ENCODE assay signal across 8 mouse cellular contexts in the genomic region with DNA sequence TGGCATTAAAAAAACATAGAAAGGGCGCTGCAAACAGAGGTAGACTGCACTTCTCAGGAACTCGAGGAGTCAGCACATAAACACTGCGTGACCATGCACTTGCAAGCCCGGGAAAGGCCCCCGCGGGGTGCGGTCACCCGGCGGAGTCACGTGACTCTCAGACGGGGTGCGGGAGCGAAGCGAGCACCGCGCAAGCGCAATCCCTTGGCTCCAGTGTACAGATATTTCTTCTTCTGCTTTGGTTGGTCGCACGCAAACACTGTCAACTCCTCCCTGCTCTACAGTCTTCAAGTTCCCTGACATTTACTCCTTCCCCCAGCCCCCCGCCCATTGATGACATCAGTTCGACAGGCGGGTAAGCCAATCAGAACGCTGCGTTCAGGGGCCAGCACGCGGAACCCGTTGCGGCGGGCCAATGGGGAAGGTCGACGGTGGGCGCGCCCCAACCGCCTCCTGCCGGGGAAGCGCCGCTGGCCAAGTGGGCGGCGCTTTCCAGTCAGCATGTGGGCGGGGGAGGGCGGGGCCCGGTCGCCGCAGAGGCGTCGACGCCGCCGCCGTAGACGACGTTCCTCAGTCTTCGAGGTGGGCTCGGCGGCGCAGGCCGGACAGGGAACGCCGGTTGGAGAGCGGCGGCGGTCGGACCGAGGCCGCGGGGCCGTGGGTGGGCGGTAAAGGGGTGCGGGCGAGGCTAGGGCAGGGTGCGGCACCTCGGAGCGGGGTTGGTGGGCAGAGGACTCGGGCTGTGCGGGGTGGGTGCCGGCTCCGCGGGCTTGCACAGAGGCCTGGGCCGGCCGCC. TPM values are rescaled to one million over a fixed set of nuclear protein-coding genes. Genes with fewer than 3 reads are reported as not detected.
DNase-seq lines count a peak whose midpoint lies in the region; ATAC-seq and TF ChIP-seq lines count a peak whose summit lies in the region.

A gene (plus strand): TSS at position 537 of the 796 bp plus-strand sequence.

- peaks cover 31% of the 10 kb centered on the region for H3K36me3 ChIP-seq in embryonic facial prominence, embryonic 14.5 days (ENCODE audit: control insufficient read depth, insufficient read depth, low read length)
- H3K36me3 ChIP-seq in heart, adult 2 months (ENCODE audit: control insufficient read depth, insufficient read depth, low read length): peaks cover 31% of the 10 kb centered on the region
- H3K36me3 ChIP-seq in limb, embryonic 13.5 days: peaks cover 17% of the 10 kb centered on the region
- H3K36me3 ChIP-seq in midbrain, embryonic 16.5 days (ENCODE audit: control insufficient read depth, insufficient read depth, low read length): 0 out of 2 replicates have a peak, but pooled peaks cover 9% of the 10 kb centered on the region

- intact Hi-C loops in heart, adult 2 months (cut with DNase I): loop anchor here (1.0 to 5.0 kb wide), 2 partner anchors 33 to 92 kb away; no protein-coding TSS in a partner anchor

- no peaks in the 10 kb centered on the region for H3K27me3 ChIP-seq in embryonic facial prominence, embryonic 14.5 days (replicated peaks; ENCODE audit: control insufficient read depth, insufficient read depth, low read length)
- no peaks in the 10 kb centered on the region for H3K27me3 ChIP-seq in heart, adult 2 months (ENCODE audit: control insufficient read depth, insufficient read depth, low read length)
- no peaks in the 10 kb centered on the region for H3K27me3 ChIP-seq in limb, embryonic 13.5 days
- H3K27me3 ChIP-seq in midbrain, embryonic 16.5 days (ENCODE audit: control insufficient read depth, insufficient read depth, low read depth, low read length): no peaks in the 10 kb centered on the region

- peak; percentile 89 for TF ChIP-seq POLR2A in heart, adult 2 months (IDR thresholded peaks at IDR 0.05; ENCODE audit: insufficient read depth, low read depth, low read length)

- DNase-seq in 3T3-L1 (ENCODE audit: low read depth, low spot score): peak; percentile 100
- peak; percentile 89 to 95 for DNase-seq in adrenal gland, postnatal 4 days (ENCODE audit: low spot score in 2 of 2)
- DNase-seq in embryonic facial prominence, embryonic 14.5 days (ENCODE audit: low spot score): peak; percentile 99
- peak; percentile 95 to 99 for DNase-seq in heart, adult 2 months
- peak; percentile 98 to 99 for DNase-seq in kidney, adult 8-10 months
- DNase-seq in spleen, postnatal 10 days (ENCODE audit: low spot score in 2 of 2): peak; percentile 93 to 97

- H3K9me3 ChIP-seq in embryonic facial prominence, embryonic 14.5 days (ENCODE audit: control insufficient read depth, low read length): no peaks in the 10 kb centered on the region
- H3K9me3 ChIP-seq in limb, embryonic 13.5 days: no peaks in the 10 kb centered on the region
- no peaks in the 10 kb centered on the region for H3K9me3 ChIP-seq in midbrain, embryonic 16.5 days (replicated peaks; ENCODE audit: control insufficient read depth, low read length, poor library complexity, severe bottlenecking)

- TF ChIP-seq EP300 in heart, adult 2 months (IDR thresholded peaks at IDR 0.05; ENCODE audit: insufficient read depth, low read depth, low read length): peak; percentile 59; the same call in 1 of the 2 replicates

- no peak; the same call in 1 of the 2 replicates for TF ChIP-seq CTCF in heart, adult 2 months (IDR thresholded peaks at IDR 0.05)

- peaks cover 16% of the 10 kb centered on the region for H3K4me1 ChIP-seq in embryonic facial prominence, embryonic 14.5 days (ENCODE audit: control insufficient read depth, insufficient read depth, low read length)
- peaks cover 9% of the 10 kb centered on the region for H3K4me1 ChIP-seq in heart, adult 2 months (ENCODE audit: control insufficient read depth, insufficient read depth, low read length)
- peaks cover 25% of the 10 kb centered on the region for H3K4me1 ChIP-seq in limb, embryonic 13.5 days
- H3K4me1 ChIP-seq in midbrain, embryonic 16.5 days (ENCODE audit: control insufficient read depth, insufficient read depth, low read length): peaks cover 30% of the 10 kb centered on the region

- peaks cover 2% of the 10 kb centered on the region for H3K79me2 ChIP-seq in heart, adult 2 months (replicated peaks; ENCODE audit: control insufficient read depth, insufficient read depth, low read length)

- peak within 1 kb of the TSS; percentile 97 for H3K27ac ChIP-seq in embryonic facial prominence, embryonic 14.5 days (replicated peaks; ENCODE audit: low read depth, low read length)
- H3K27ac ChIP-seq in heart, adult 2 months: peak within 1 kb of the TSS; percentile 99
- H3K27ac ChIP-seq in limb, embryonic 13.5 days: peak within 1 kb of the TSS; percentile 92
- peak within 1 kb of the TSS; percentile 98 for H3K27ac ChIP-seq in midbrain, embryonic 16.5 days (ENCODE audit: low read length)

- peak within 1 kb of the TSS; percentile 98 for H3K4me2 ChIP-seq in embryonic facial prominence, embryonic 14.5 days (ENCODE audit: low read depth, low read length)
- H3K4me2 ChIP-seq in limb, embryonic 13.5 days (replicated peaks): peak within 1 kb of the TSS; percentile 97
- peak within 1 kb of the TSS; percentile 98 for H3K4me2 ChIP-seq in midbrain, embryonic 16.5 days (ENCODE audit: low read length)

- peak within 1 kb of the TSS; percentile 100 for H3K4me3 ChIP-seq in embryonic facial prominence, embryonic 14.5 days (ENCODE audit: low read depth, low read length)
- peak within 1 kb of the TSS; percentile 95 for H3K4me3 ChIP-seq in heart, adult 2 months
- peak within 1 kb of the TSS; percentile 99 for H3K4me3 ChIP-seq in limb, embryonic 13.5 days
- H3K4me3 ChIP-seq in midbrain, embryonic 16.5 days (ENCODE audit: low read depth, low read length): peak within 1 kb of the TSS; percentile 100

- ATAC-seq in embryonic facial prominence, embryonic 14.5 days (ENCODE audit: low read depth): peak; percentile 96
- peak; percentile 97 for ATAC-seq in limb, embryonic 13.5 days (ENCODE audit: low FRiP score, low read depth)
- ATAC-seq in midbrain, embryonic 16.5 days: peak; percentile 97

- WGBS in embryonic facial prominence, embryonic 14.5 days: under 1% methylated on average over 38 of the region's 80 CpGs
- under 1% methylated on average over 80 of the region's 80 CpGs for WGBS in heart, adult 2 months
- under 1% methylated on average over 68 of the region's 80 CpGs for WGBS in limb, embryonic 13.5 days
- WGBS in midbrain, embryonic 16.5 days: under 1% methylated on average over 77 of the region's 80 CpGs

- peak within 1 kb of the TSS; percentile 98 for H3K9ac ChIP-seq in embryonic facial prominence, embryonic 14.5 days (ENCODE audit: low read depth, low read length)
- H3K9ac ChIP-seq in heart, adult 2 months (ENCODE audit: low read depth, low read length): peak within 1 kb of the TSS; percentile 95
- peak within 1 kb of the TSS; percentile 99 for H3K9ac ChIP-seq in limb, embryonic 13.5 days
- peak within 1 kb of the TSS; percentile 99 for H3K9ac ChIP-seq in midbrain, embryonic 16.5 days (ENCODE audit: low read depth, low read length)

RNA-seq across cellular contexts. Expression of the gene that starts here (rescaled TPM):
- total RNA-seq in adrenal gland, postnatal 4 days (2021): 10 to 100 TPM; 80.3 to 82.8 TPM
- polyA plus RNA-seq in embryonic facial prominence, embryonic 14.5 days (2014; fragmentation: Nextera tagmentation; extraction: Ambion mirVana): 16.5 and 22.1 TPM in 2 replicates
- total RNA-seq in heart, adult 2 months (2021): 100 to 1,000 TPM in 1 of 2 experiments, 10 to 100 TPM in 1; 93.2 to 133 TPM
- 29.2 and 57.0 TPM in 2 replicates for polyA plus RNA-seq in heart, adult 2 months (2012; rRNA removed)
- polyA plus RNA-seq in limb, embryonic 13.5 days (2015; fragmentation: Nextera tagmentation; extraction: Ambion mirVana): 21.2 and 21.3 TPM in 2 replicates
- 26.0 and 27.8 TPM in 2 replicates for polyA plus RNA-seq in midbrain, embryonic 16.5 days (2015; fragmentation: Nextera tagmentation; extraction: Ambion mirVana)

Comparison
In these comparisons a context has a peak if more than half of its experiments do, and no peak if none do; other contexts are left out.
1. Peak in every context shown above with its lines: DNase-seq, ATAC-seq, H3K4me3 ChIP-seq and H3K27ac ChIP-seq.